Mouse (Mus musculus): ENCODE measurements at regions not wholly inside any gene's neighbourhood (a gene's known extent, or its start where the extent isn't known, plus 50 kb on each side); places are given as distances from the start of the nearest gene placed in this dataset.

DNA sequence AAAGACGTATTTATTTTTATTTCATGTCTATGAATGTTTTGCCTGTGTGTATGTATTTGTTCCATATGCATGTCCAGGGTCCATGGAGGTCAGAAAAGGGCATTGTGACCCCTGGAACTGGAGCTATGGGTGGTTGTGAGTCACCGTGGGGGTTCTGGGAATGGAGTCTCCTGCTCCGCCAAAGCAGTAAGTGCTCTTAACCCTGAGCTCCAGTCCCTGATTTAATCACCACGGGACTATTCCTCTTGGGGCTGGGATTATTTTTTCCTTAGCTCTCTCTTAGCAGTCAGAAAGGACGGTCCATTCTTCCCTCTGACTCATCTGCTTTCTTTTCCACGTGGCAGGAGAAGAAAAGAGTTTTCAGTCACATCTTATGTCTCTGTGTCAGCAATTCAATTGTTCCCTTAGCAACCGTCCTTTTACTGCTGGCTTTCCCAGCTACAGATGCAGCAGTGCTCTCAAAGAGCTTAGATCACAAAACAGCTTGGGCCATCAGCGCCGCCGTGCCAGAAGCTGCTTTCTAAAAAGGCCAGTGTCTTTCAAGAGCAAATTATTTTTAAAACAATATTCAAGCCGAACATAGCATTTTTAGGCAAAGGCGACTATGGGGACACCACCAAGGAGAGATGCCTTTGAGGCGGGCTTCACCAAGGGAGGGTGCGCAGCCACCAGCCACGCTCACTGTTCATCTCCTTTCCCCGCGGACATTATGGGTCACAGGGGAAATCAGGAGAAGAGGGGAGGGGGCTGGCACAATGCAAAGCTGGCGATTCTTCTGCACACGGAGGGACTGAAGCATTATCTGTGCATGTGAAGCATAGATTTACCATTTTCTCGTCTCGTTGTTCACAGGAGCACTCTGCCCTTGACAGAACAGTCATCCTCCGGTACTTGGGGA lies 110.8 kb downstream of the Map3k7 start:
- TF ChIP-seq BHLHE40 (IDR thresholded peaks at IDR 0.05; ENCODE audit: borderline replicate concordance, low read depth, low read length) (no peak), POLR2A (IDR thresholded peaks at IDR 0.05; ENCODE audit: control insufficient read depth in 1 of 2, insufficient read depth in 1 of 2, low read depth in 1 of 2, low read length in 2 of 2, poor library complexity in 1 of 2) (no peak), NRF1 (IDR thresholded peaks at IDR 0.05; ENCODE audit: insufficient read depth, low read depth, low read length, poor library complexity, severe bottlenecking) (no peak), USF2 (IDR thresholded peaks at IDR 0.05; ENCODE audit: borderline replicate concordance in 1 of 2, insufficient read depth in 1 of 2, low read depth in 1 of 2, low read length in 2 of 2) (no peak), GABPA (IDR thresholded peaks at IDR 0.05; ENCODE audit: low read depth, low read length) (no peak), CTCF (IDR thresholded peaks at IDR 0.05 in 2 of 3, conservative IDR thresholded peaks at IDR 0.05 in 1 of 3; ENCODE audit: control insufficient read depth in 1 of 3, insufficient read depth in 1 of 3, low read depth in 2 of 3, low read length in 3 of 3, poor library complexity in 1 of 3, severe bottlenecking in 1 of 3) (no peak), EP300 (IDR thresholded peaks at IDR 0.05; ENCODE audit: low read depth in 1 of 2, low read length in 2 of 2) (no peak), RCOR1 (IDR thresholded peaks at IDR 0.05; ENCODE audit: low read depth, low read length) (no peak), ZC3H11A (IDR thresholded peaks at IDR 0.05; ENCODE audit: low read depth, low read length) (no peak)

All from MEL (cell line).